Mouse (Mus musculus) thymus, adult 2 months (tissue): Measurements from ENCODE around the gene 2310079G19Rik. TPM values are rescaled to one million over a fixed set of nuclear protein-coding genes. Genes with fewer than 3 reads are reported as not detected.

Source experiments
- DNase-seq: peaks from one replicate; pipeline ENCODE4 v3.0.0; 2021
- H3K27ac ChIP-seq: fragments of 200-500 bp; 2 replicates; pipeline ENCODE4 v1.5.1; 2012; ENCODE audit warnings: low read length, control low read depth; ENCODE audit not compliant: control insufficient read depth, insufficient read depth
- H3K27me3 ChIP-seq: fragments of 200-500 bp; 2 replicates; pipeline ENCODE4 v1.6.1; 2012; ENCODE audit warnings: mild to moderate bottlenecking, low read length, moderate library complexity, mixed read lengths; ENCODE audit not compliant: control insufficient read depth, insufficient read depth
- H3K36me3 ChIP-seq: fragments of 200-500 bp; 2 replicates; pipeline ENCODE4 v1.6.1; 2012; ENCODE audit warnings: mild to moderate bottlenecking, low read length, moderate library complexity; ENCODE audit not compliant: control insufficient read depth, insufficient read depth
- H3K4me1 ChIP-seq: fragments of 200-500 bp; replicated peaks from 2 replicates; pipeline ENCODE4 v1.6.1; 2012; ENCODE audit warnings: low read length; ENCODE audit not compliant: control insufficient read depth, insufficient read depth
- H3K4me3 ChIP-seq: fragments of 200-500 bp; 2 replicates; pipeline ENCODE4 v1.5.1; 2012; ENCODE audit warnings: mild to moderate bottlenecking, low read length, control low read depth, moderate library complexity; ENCODE audit not compliant: control insufficient read depth, insufficient read depth
- CTCF ChIP-seq: fragments of 200-500 bp; IDR thresholded peaks from 2 replicates; pipeline ENCODE4 v1.5.1; 2012; ENCODE audit warnings: mild to moderate bottlenecking, control low read depth, low read length, moderate library complexity, borderline replicate concordance; ENCODE audit not compliant: control insufficient read depth, poor library complexity, insufficient read depth; ENCODE audit errors: extremely low read depth
- POLR2A ChIP-seq: fragments of 200-500 bp; IDR thresholded peaks from 2 replicates; pipeline ENCODE4 v1.6.1; 2012; ENCODE audit warnings: mild to moderate bottlenecking, low read length, control low read depth, moderate library complexity; ENCODE audit not compliant: control insufficient read depth, poor library complexity, insufficient read depth; ENCODE audit errors: extremely low read depth
- WGBS: fragments of 180-500 bp; shearing (Covaris S2); methylation state at CpG from one replicate; pipeline ENCODE4 v1.1.7; 2018; 5-methylcytosine and 5-hydroxymethylcytosine counted together
- polyA plus RNA-seq: library from polyadenylated mRNA; depleted of rRNA; stranded (reverse); fragments of >200 nt; gene quantifications from 2 replicates; pipeline ENCODE4 v1.2.3, GENCODE M21; 2012; rRNA removed

The 2310079G19Rik gene
- polyA plus RNA-seq = 0.31 TPM in 1 of 2 replicates, not detected in the other

- DNase-seq = no peak
- no peak within 1 kb of the TSS for H3K27ac ChIP-seq
- over 99% methylated on average over 4 of the region's 4 CpGs for WGBS
- H3K4me3 ChIP-seq = no peak within 1 kb of the TSS
- no peak for TF ChIP-seq POLR2A
- TF ChIP-seq CTCF = no peak
- no peaks in the 10 kb centered on the region for H3K36me3 ChIP-seq
- no peaks in the 10 kb centered on the region for H3K4me1 ChIP-seq
- no peaks in the 10 kb centered on the region for H3K27me3 ChIP-seq
Observed at GRCm38 (mm10) chr16:88627566-88627965, at the start of gene 2310079G19Rik. Gene 2310079G19Rik, minus strand, starts transcription at chr16:88627666.

GRCm38 (mm10) chr16:88671571-88671970, 44.1 kb upstream of the 2310079G19Rik start, which contains the start of gene Krtap27-1:
Gene Krtap27-1, minus strand, starts transcription at chr16:88671671.
- 93% methylated on average over 4 of the region's 4 CpGs for WGBS
- Histone ChIP-seq H3K4me1 (no peaks in the 10 kb centered on the region), H3K27me3 (no peaks in the 10 kb centered on the region), H3K36me3 (no peaks in the 10 kb centered on the region), H3K27ac (no peak within 1 kb of the TSS), H3K4me3 (no peak within 1 kb of the TSS)
- TF ChIP-seq CTCF (no peak), POLR2A (no peak)
- DNase-seq = no peak

DNA sequence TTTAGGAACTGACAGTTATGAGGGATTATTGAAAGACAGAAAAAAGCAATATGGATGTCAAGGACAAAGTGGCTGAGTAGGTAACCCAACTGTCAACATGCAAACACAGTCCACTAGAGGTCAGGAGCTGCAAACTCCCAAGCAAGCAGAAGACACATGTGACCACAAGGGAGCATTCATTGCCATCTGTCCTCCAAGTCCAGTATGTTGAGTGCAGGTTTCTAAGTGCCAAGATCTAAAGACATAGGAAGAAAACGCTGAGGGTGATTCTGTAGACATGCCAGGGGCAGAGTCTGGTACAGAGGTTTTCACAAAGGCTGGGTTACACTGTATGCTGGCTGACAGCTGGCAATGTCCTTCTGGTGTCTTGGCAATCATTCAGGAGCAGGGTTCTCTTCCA, 30.0 kb upstream of the 2310079G19Rik start:
- H3K27me3 ChIP-seq = no peaks in the 10 kb centered on the region
- H3K4me1 ChIP-seq = no peaks in the 10 kb centered on the region
- WGBS = 72% methylated on average over 1 of the region's 1 CpGs
- no peak overlapping the region for H3K27ac ChIP-seq
- no peak for DNase-seq
- no peak overlapping the region for H3K4me3 ChIP-seq
- no peaks in the 10 kb centered on the region for H3K36me3 ChIP-seq
- no peak for TF ChIP-seq POLR2A

DNA sequence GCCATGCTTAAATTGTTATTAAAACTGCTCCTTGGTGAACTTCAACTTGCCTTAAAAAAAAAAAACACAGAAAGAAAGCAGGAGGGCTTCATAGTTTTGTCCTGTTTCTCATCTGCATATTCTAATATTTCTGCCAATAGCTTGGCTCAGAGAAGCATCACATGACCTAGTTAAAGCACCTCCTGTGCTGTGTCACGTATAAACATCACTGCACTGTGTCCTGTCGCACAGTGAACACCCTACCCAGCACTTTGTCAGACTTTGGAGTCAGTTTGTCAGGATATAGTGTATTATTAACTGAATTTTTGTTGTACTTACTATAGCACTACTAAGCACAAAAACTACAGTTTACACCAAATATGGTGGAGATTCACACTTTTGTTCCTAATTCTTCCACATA, 24.5 kb upstream of the 2310079G19Rik start:
- H3K4me3 ChIP-seq = no peak overlapping the region
- no peak for DNase-seq
- TF ChIP-seq POLR2A = no peak
- TF ChIP-seq CTCF = no peak
- no peak overlapping the region for H3K27ac ChIP-seq
- WGBS = 53% methylated on average over 2 of the region's 2 CpGs
- H3K27me3 ChIP-seq = no peaks in the 10 kb centered on the region
- H3K36me3 ChIP-seq = no peaks in the 10 kb centered on the region
- H3K4me1 ChIP-seq = no peaks in the 10 kb centered on the region

GRCm38 (mm10) chr16:88651082-88651481, 23.6 kb upstream of the 2310079G19Rik start:
- 80% methylated on average over 1 of the region's 1 CpGs for WGBS
- Histone ChIP-seq H3K4me3 (no peak overlapping the region), H3K36me3 (no peaks in the 10 kb centered on the region), H3K27me3 (no peaks in the 10 kb centered on the region), H3K4me1 (no peaks in the 10 kb centered on the region), H3K27ac (no peak overlapping the region)
- no peak for TF ChIP-seq CTCF
- no peak for TF ChIP-seq POLR2A
- no peak for DNase-seq

GRCm38 (mm10) chr16:88647358-88647846, 19.9 kb upstream of the 2310079G19Rik start, which contains the start of gene Krtap26-1:
Gene Krtap26-1, minus strand, starts transcription at chr16:88647796.
- DNase-seq = no peak
- WGBS = 90% methylated on average over 10 of the region's 10 CpGs
- Histone ChIP-seq H3K36me3 (no peaks in the 10 kb centered on the region), H3K27me3 (no peaks in the 10 kb centered on the region), H3K4me3 (no peak within 1 kb of the TSS), H3K4me1 (no peaks in the 10 kb centered on the region), H3K27ac (no peak within 1 kb of the TSS)
- no peak for TF ChIP-seq POLR2A
- no peak for TF ChIP-seq CTCF
